Mouse (Mus musculus) heart, adult 2 months (tissue): Measurements from ENCODE around the gene Slc22a21.

Experiments
- CTCF ChIP-seq: fragments of 200-600 bp; IDR thresholded peaks from 2 replicates; pipeline ENCODE4 v1.8.1; 2022; ENCODE audit warnings: antibody characterized with exemption, mild to moderate bottlenecking, moderate library complexity
- EP300 ChIP-seq: fragments of 200-500 bp; IDR thresholded peaks from 2 replicates; pipeline ENCODE4 v1.6.1; 2011; ENCODE audit warnings: low read depth, low read length, control low read depth; ENCODE audit not compliant: insufficient read depth
- POLR2A ChIP-seq: fragments of 200-500 bp; IDR thresholded peaks from 2 replicates; pipeline ENCODE4 v1.6.1; 2011; ENCODE audit warnings: mild to moderate bottlenecking, low read depth, low read length, control low read depth; ENCODE audit not compliant: insufficient read depth

DNA sequence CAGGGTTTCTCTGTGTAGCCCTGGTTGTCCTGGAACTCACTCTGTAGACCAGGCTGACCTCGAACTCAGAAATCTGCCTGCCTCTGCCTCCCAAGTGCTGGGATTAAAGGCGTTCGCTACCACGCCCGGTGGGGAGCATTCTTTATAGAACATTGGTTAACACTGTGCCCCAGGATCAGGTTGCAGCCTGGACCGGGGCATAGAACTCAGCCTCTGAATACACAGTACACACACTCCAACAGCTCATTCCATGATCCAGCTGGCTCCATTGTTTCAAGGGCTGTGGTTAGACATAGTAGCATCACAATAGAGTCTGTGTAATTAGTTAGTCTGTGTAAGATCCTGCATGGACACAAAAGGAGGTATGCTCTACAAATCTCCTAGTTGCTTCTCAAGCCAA, 80.2 kb downstream of the Slc22a21 start:
- TF ChIP-seq CTCF (no peak), POLR2A (no peak), EP300 (no peak)
